Mouse (Mus musculus) spleen, embryonic (tissue): Measurements from ENCODE around the gene Tmeff2.

Experiments
- CTCF ChIA-PET: fragments of 350-600 bp; sonication (Branson Sonifier 250); formaldehyde crosslinking; loops from one replicate; lab custom pipeline; 2022; lab: Charles Lee

Tmeff2 gene

GRCm38 (mm10) chr1:51199088-51199830, 298.8 kb downstream of the Tmeff2 start:
- CTCF ChIA-PET, result no interaction called here

GRCm38 (mm10) chr1:51199954-51200353, 299.5 kb downstream of the Tmeff2 start:
- CTCF ChIA-PET, result no interaction called here

- CTCF ChIA-PET, result no interaction called here
Observed at GRCm38 (mm10) chr1:51215631-51216030, 315.2 kb downstream of the Tmeff2 start.

- CTCF ChIA-PET, result no interaction called here
Observed at GRCm38 (mm10) chr1:51216292-51217050, 316.0 kb downstream of the Tmeff2 start.

GRCm38 (mm10) chr1:51217227-51217626, 316.8 kb downstream of the Tmeff2 start:
- CTCF ChIA-PET, result no interaction called here

GRCm38 (mm10) chr1:51225156-51225555, 324.7 kb downstream of the Tmeff2 start:
- CTCF ChIA-PET, result no interaction called here
